Mouse (Mus musculus) kidney, adult 8-10 months (tissue): ENCODE results near the gene D430041D05Rik.

ENCODE experiments used
- DNase-seq, 2 experiments: peaks; one replicate each; pipeline ENCODE4 v3.0.0; 2022

D430041D05Rik gene

GRCm38 (mm10) chr2:104256585-104256984 is 154.2 kb downstream of the D430041D05Rik start:
- no peak for DNase-seq

GRCm38 (mm10) chr2:104254944-104255343 is 155.9 kb downstream of the D430041D05Rik start:
- DNase-seq, result no peak

DNA sequence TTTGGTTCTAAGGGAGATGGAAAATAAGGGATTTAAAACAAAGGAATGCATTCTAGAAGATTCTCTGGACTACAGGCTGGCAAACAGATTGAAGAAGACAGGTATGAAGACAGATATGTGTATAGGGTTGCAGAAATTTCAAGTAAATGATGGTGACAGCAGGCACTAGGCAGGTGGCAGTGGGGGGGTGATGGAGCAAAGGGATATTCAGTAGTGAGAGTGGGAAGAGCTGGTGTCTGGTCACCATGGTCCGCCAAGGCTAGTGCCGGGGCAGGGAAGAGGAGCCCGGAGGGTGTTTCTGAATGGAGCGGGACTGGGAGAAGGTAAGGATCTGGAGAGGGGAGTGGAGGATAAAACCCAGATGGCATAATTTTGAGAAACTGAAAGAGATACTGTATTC is 157.5 kb downstream of the D430041D05Rik start:
- no peak for DNase-seq

DNA sequence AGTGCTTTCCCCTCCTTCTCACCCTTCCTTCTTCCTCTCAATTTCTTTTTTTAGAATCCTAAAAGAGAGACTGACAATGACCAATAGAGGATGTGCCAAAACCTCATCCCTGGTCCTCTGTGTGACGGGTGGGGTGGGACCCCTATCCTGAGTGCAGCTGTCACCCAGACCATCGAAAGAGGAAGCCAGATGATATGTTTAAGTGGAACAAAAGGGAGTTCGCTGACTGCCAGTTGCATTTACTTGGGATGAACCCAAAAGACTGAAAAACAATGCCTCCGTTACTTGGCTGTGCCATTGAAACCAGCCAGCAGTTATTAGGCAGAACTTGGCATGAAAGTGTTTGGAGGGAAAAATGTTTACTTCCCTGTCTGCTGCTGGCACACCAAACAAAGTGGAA is 159.2 kb downstream of the D430041D05Rik start:
- DNase-seq, result no peak

DNA sequence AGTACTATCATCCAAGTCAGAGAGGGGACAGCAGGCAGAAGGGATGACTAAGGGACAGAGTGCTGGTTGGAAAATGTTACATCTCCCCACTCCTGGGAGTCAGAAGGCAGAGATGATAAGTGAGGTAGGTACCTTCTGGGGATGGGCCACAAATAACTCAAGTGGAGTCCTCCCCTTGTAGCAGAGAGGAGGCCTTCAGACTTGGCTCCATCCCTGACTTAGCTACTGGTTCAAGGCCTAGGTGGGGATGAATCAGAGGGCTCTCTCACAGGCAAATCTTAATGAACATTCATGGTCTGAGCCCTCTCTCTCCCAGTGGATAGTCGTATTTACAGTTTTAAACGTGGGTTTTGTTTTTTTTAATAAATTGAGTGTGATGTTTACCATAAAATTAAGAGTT is 161.0 kb downstream of the D430041D05Rik start:
- no peak for DNase-seq

GRCm38 (mm10) chr2:104246851-104247250 is 164.0 kb downstream of the D430041D05Rik start:
- DNase-seq, result no peak

DNA sequence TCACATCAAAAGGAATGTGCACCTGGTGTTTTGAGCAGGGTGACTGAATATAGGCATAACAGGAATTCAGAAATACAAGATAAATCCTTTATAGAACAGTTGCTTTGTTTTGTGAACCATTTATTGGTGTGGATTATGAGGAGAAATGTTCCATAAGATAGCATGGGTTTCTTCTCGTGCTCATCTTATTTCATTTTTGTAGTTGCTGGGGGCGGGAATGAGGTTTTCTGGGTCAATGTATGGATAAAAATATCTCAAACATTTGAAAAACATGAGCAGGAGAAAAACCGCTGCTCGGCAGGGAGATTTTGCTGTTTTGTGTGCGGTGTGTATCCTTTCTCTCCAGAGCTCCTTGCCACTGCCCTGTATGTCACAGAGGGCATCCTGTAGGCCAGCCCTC is 168.8 kb downstream of the D430041D05Rik start:
- no peak for DNase-seq

GRCm38 (mm10) chr2:104237141-104237540 is 173.7 kb downstream of the D430041D05Rik start:
- no peak for DNase-seq

DNA sequence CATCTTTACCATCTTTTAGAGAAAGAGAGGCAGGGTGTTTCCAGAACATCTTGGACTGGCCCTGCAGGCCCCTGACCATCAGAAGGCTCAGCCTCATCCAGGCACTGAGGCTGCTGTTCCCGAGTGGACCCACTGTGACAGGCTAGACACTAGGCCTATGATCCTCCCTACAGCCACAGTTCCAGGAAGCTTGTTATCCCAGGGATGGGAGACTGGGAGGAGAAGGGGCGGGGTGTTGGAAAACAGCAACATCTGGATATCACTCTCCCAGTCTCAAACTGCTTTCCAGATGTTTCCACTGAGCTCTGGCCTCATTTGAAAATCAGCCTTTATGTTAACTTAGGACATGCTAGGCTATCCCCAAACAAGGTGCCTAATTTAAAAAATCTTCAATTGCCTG is 180.4 kb downstream of the D430041D05Rik start:
- no peak for DNase-seq

- no peak for DNase-seq
Observed at GRCm38 (mm10) chr2:104226057-104226456, 184.8 kb downstream of the D430041D05Rik start.

DNA sequence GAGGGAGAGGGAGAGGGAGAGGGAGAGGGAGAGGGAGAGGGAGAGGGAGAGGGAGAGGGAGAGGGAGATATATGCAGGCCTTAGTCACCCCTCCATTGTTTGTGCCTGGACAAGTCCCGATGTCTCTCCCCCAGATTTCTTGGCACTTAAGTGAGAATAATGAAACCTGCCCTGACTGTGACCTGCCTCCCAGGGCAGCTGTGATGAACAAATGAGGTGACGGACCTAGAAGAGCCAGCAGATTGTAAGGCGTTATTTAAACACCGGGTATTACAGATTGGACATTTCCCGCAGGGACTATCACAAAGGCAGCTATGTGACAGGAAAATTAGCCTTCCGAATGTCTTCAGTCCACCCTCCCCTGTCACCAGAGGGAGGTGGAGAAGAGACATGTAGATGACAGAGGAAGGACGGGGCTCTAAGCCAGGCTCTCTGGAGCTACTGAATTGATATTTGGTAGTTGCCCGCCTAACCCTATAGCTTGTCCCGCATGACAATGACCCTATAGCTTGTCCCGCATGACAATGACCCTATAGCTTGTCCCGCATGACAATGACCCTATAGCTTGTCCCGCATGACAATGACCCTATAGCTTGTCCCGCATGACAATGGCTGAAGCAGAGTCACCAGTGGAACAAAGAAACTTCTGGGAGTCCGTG is 191.0 kb downstream of the D430041D05Rik start:
- no peak for DNase-seq

DNA sequence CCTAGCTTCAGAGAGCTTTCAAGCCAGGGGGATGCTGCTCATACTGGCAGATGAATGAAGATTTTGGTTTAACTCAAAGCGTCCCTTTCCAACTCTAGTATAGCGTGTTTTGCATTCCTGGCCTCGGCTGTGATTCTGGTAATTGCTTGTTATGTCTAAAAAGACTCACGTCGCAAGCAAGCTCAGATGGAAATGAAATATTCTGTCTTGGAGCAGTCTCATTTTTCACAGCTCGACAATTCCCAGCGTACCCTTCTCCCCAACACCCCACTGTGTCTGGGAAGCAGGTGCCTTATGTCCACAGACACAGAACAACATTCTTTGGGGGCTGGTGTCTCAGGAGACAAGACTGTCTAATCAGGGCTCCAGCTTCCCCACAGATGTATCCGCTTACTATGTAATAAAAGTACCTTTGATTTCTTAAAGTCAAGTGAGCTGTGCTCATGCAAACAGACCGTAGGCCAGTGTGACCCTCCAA is 192.2 kb downstream of the D430041D05Rik start:
- DNase-seq, result no peak

DNA sequence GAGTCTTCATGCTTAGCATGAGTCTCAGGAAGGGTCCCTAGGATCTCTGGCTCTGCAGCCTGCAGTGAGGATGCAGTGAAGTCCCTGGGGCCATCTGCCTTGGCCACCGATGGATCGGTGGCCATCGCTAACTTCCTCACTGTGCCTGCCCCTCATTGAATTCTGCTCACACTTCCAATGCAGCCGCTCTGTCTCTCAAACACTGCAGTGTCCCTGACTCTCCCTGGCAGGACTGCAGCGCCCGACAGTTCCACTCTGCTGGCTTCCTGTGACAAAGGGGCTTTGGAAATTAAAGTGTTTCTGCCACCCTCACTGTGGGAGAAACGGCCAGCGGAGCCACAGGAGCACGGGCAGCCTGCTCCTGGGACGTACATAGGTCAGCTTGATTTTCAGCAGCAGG is 192.7 kb downstream of the D430041D05Rik start:
- DNase-seq, result no peak

GRCm38 (mm10) chr2:104209408-104209807 is 201.4 kb downstream of the D430041D05Rik start:
- DNase-seq, result no peak

GRCm38 (mm10) chr2:104208415-104208814 is 202.4 kb downstream of the D430041D05Rik start:
- DNase-seq, result no peak

DNA sequence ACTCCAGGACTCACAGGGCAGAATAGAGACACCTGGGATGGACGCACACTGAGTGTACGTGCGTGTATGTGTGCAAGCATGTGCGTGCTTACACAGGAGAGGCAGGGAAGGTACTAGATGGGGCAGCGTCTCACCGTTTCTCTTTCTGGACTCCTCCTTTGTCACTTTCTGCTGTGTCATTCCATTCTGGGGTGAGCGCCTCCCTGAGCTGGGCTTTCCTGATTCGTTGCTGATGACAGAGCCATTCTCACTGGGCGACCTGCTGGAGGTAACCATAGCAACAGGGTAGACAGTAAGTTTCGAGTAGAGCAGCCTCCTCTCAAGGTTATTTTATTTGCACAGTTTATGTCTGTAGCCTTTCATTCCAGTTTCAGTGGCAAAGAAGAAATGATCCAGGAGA is 202.9 kb downstream of the D430041D05Rik start:
- DNase-seq, result no peak

DNA sequence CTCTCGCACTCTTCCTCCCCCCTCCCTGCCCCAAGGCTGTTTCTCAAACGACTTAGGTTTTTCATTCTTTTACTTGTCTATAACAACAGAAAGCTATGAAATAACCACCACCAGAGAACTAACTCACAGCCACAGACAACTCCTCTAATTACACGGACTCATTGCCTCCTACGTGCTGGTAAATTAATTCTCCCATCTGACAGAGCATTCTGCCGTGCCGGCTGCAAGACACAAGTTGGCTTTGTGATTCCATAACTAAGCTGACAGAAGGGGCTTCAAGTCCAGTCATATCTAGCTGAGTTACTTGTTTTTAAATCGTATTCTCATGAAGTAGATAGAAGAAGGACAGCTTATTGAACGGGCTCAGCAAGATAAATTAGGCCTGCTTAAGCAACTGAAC is 205.2 kb downstream of the D430041D05Rik start:
- DNase-seq, result no peak

- no peak for DNase-seq
Observed at GRCm38 (mm10) chr2:104200211-104200610, 210.6 kb downstream of the D430041D05Rik start.

- no peak for DNase-seq
Observed at GRCm38 (mm10) chr2:104198186-104198585, 212.6 kb downstream of the D430041D05Rik start.

DNA sequence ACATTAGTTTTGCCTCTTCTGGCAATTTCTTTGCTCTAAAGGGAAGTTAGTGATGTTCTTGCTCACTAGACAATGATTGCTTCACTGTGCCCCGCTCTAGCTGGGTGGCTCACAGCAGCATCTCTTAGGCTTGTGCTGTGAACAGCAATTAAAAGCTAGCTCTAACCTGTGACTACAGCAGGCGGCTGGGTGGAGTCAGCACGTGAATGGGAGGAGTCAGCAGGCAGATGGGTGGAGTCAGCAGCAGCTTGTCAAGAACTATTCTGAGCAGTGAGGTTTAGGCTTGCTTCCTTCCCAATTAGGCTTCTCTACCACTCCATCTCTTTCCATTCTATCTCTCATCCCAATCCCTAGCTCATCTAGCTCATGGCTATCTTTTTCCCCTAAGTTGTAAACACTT is 213.5 kb downstream of the D430041D05Rik start:
- no peak for DNase-seq

- DNase-seq, result no peak
Observed at GRCm38 (mm10) chr2:104192401-104193141, 218.2 kb downstream of the D430041D05Rik start.

GRCm38 (mm10) chr2:104191723-104192122 is 219.1 kb downstream of the D430041D05Rik start:
- no peak for DNase-seq

DNA sequence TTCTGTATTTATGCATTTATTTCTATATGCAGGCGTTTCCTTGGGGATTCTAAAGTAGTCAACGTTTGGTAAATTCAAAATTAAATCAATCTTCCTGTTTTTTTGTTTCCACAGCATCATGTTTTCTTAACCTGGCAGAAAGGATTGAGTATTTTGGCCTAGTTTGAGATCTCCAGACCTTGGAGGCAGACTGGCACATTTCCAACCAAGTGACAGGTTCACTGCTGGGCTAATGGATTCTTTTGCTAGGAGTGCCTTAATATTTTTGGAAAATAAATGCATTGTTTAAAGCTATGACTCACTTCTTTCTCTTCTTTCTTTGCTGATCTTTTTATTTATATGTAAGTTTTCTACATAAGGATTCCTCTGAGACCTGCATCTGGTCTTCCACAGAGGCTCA is 222.0 kb downstream of the D430041D05Rik start:
- DNase-seq, result peak in 1 of 2 experiments; percentile 10

- DNase-seq, result no peak
Observed at GRCm38 (mm10) chr2:104187073-104187472, 223.7 kb downstream of the D430041D05Rik start.
